Mouse (Mus musculus) embryo, embryonic 10.5 days (tissue): ENCODE data around the gene Dnajc9.

ENCODE experiments used
- DNase-seq: peaks from one replicate; pipeline ENCODE4 v3.0.0-alpha.2; 2015; ENCODE audit warnings: low spot score

Dnajc9 gene

GRCm38 (mm10) chr14:20388441-20389129 is at the start of gene Dnajc9:
Dnajc9 (minus strand) TSS chr14:20388910.
- peak; percentile 95 for DNase-seq

GRCm38 (mm10) chr14:20436976-20437375 is 48.3 kb upstream of the Dnajc9 start:
- no peak for DNase-seq

GRCm38 (mm10) chr14:20432420-20432819 is 43.7 kb upstream of the Dnajc9 start:
- DNase-seq: no peak

GRCm38 (mm10) chr14:20431726-20432125 is 43.0 kb upstream of the Dnajc9 start:
- no peak for DNase-seq

- DNase-seq: no peak
Measured at GRCm38 (mm10) chr14:20429833-20430232, 41.1 kb upstream of the Dnajc9 start.

- DNase-seq: no peak
Measured at GRCm38 (mm10) chr14:20428593-20428992, 39.9 kb upstream of the Dnajc9 start.

- DNase-seq: no peak
Measured at GRCm38 (mm10) chr14:20423046-20423445, 34.3 kb upstream of the Dnajc9 start.

- no peak for DNase-seq
Measured at GRCm38 (mm10) chr14:20422257-20422656, 33.5 kb upstream of the Dnajc9 start.

- DNase-seq: peak; percentile 57
Measured at GRCm38 (mm10) chr14:20400071-20400470, 11.4 kb upstream of the Dnajc9 start.

- peak; percentile 38 for DNase-seq
Measured at GRCm38 (mm10) chr14:20398864-20399263, 10.2 kb upstream of the Dnajc9 start.

- DNase-seq: no peak
Measured at GRCm38 (mm10) chr14:20397220-20397619, 8.5 kb upstream of the Dnajc9 start.

- DNase-seq: peak; percentile 99
Measured at GRCm38 (mm10) chr14:20393205-20393913, 4.6 kb upstream of the Dnajc9 start, which contains the start of gene Mrps16. Mrps16 (minus strand) TSS chr14:20393634.

- DNase-seq: no peak
Measured at GRCm38 (mm10) chr14:20392326-20392725, 3.6 kb upstream of the Dnajc9 start.

GRCm38 (mm10) chr14:20389446-20390079 is 853 bp upstream of the Dnajc9 start:
- DNase-seq: no peak

GRCm38 (mm10) chr14:20379753-20380430 is 8.8 kb downstream of the Dnajc9 start:
- DNase-seq: no peak

GRCm38 (mm10) chr14:20379087-20379640 is 9.5 kb downstream of the Dnajc9 start:
- DNase-seq: no peak

- peak; percentile 73 for DNase-seq
Measured at GRCm38 (mm10) chr14:20378313-20379061, 10.2 kb downstream of the Dnajc9 start.

- no peak for DNase-seq
Measured at GRCm38 (mm10) chr14:20377112-20377521, 11.6 kb downstream of the Dnajc9 start.

GRCm38 (mm10) chr14:20371854-20372253 is 16.9 kb downstream of the Dnajc9 start:
- no peak for DNase-seq

GRCm38 (mm10) chr14:20370798-20371197 is 17.9 kb downstream of the Dnajc9 start:
- DNase-seq: no peak

GRCm38 (mm10) chr14:20368271-20368670 is 20.4 kb downstream of the Dnajc9 start:
- no peak for DNase-seq
